Mouse (Mus musculus) Patski (cell line): Measurements from ENCODE around the gene Aldh16a1. TPM values are rescaled to one million over a fixed set of nuclear protein-coding genes. Genes with fewer than 3 reads are reported as not detected.

Experiments used
- ATAC-seq: fragments of 100-300 bp; one replicate; pipeline ENCODE4 v1.8.0; 2021
- CTCF ChIA-PET: fragments of 350-600 bp; sonication (Branson Sonifier 250); formaldehyde crosslinking; loops from one replicate; lab custom pipeline; 2022; ENCODE audit warnings: inconsistent platforms; lab: Charles Lee
- POLR2A ChIA-PET: fragments of 350-600 bp; sonication (Branson Sonifier 250); formaldehyde crosslinking; loops from one replicate; lab custom pipeline; 2022; ENCODE audit warnings: antibody characterized with exemption, inconsistent platforms; lab: Charles Lee
- DNase-seq: peaks from one replicate; pipeline ENCODE4 v3.0.0-alpha.2; 2011; ENCODE audit warnings: low read depth, low spot score
- H3K27me3 ChIP-seq: fragments of 371-371 bp; one replicate; pipeline ENCODE4 v1.5.1; 2021
- CTCF ChIP-seq: fragments of 100-300 bp; IDR thresholded peaks from one replicate; pipeline ENCODE4 v1.5.1; 2021
- in situ Hi-C: fragments of 300-500 bp; cut with MboI; formaldehyde crosslinking; loops from 3 replicates; pipeline ENCODE4 v1.11.1; 2018; ENCODE audit warnings: low pct_unique_long_range_greater_than_20kb, mixed read lengths
- polyA plus RNA-seq: library from polyadenylated mRNA; unstranded; gene quantifications from one replicate; pipeline ENCODE4 v1.2.3, GENCODE M21; 2021

Gene Aldh16a1
- polyA plus RNA-seq, 1 experiment from 2014 or later, result 48.9 TPM

DNA sequence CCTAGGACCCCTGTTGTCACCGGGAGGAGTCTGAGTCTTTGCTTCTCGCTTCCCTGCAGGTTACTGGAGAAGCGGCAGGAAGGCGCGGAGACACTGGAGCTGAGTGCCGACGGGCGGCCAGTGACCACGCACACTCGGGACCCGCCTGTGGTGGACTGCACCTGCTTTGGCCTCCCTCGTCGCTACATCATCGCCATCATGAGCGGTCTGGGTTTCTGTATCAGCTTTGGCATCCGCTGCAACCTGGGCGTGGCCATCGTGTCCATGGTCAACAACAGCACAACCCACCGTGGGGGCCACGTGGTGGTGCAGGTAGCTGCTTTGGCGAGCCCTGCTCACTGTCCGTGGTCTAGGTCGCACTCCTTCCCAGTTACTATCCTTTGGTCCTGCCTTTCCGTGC, 14.3 kb upstream of the Aldh16a1 start:
- ChIA-PET POLR2A (no interaction called here), CTCF (no interaction called here)
- no peak for DNase-seq

DNA sequence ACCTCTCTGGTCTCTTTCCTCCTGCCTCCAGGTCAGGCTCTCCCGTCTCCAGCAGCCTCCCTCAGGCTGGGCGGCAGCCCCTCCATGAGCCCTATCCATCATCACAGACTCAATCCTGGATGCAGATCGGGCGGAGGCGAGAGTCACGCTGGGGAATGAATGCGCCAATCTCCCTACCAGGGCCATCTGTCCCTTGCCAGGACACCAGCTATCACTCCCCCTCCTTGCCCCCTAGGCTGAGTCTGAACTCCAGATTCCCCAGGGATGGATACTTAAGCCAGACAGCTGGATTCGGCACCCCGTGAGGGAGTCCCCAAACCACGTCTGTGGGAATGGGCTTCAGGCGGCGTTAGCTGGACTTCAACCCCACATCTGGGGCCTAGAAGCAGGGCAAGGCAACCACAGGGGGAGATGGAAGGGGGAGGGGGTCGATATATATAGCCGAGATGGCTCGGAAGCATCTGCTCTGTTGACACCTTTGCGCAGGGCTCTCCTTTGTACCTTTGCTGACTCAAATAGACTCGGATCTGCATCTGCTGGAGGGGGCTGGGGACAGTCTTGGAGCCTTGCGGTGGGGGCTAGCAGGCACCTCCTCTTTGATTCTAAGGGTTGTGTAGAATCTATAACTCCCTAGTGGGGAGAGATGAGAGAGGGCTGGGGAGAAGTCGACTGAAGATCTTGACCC, 13.5 kb upstream of the Aldh16a1 start:
- in situ Hi-C loops, result loop anchor here (10.0 kb wide), 1 partner anchor 187 kb away; no protein-coding TSS in a partner anchor
- no peak for TF ChIP-seq CTCF
- H3K27me3 ChIP-seq, result peaks cover 50% of the 10 kb centered on the region
- ATAC-seq, result no peak
- ChIA-PET CTCF (no interaction called here), POLR2A (no interaction called here)
- DNase-seq, result no peak

More for the DNA sequence above, 14.3 kb upstream of the Aldh16a1 start:
- H3K27me3 ChIP-seq, result peaks cover 46% of the 10 kb centered on the region
- no peak for TF ChIP-seq CTCF
- no peak for ATAC-seq
- in situ Hi-C loops, result loop anchor here (10.0 kb wide), 1 partner anchor 186 kb away; no protein-coding TSS in a partner anchor

DNA sequence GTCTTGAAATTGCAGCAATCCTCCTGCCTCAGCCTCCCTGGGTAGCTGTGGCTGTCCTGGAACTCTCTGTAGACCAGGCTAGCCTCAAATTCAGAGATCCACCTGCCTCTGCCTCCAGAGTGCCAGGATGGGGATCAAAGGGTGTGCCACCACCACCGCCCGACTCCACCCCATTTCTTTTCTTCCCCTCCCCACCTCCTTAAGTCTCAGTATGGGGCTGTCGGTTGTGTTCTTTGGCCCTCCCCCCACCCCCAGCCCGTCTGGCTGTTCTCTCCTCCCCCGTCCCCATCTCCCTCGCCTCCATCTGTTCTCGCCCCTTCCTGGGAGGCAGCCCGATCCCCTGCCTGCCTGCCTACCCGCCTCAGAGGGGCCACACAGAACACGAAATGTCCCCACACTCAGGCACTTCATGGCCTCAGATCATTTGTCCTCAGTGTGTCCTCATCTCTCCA, 12.6 kb upstream of the Aldh16a1 start:
- DNase-seq (no peak), ATAC-seq (no peak)
- ChIA-PET POLR2A (no interaction called here), CTCF (no interaction called here)
- no peak for TF ChIP-seq CTCF
- H3K27me3 ChIP-seq, result peaks cover 50% of the 10 kb centered on the region
- in situ Hi-C loops, result loop anchor here (10.0 kb wide), 1 partner anchor 188 kb away; no protein-coding TSS in a partner anchor

DNA sequence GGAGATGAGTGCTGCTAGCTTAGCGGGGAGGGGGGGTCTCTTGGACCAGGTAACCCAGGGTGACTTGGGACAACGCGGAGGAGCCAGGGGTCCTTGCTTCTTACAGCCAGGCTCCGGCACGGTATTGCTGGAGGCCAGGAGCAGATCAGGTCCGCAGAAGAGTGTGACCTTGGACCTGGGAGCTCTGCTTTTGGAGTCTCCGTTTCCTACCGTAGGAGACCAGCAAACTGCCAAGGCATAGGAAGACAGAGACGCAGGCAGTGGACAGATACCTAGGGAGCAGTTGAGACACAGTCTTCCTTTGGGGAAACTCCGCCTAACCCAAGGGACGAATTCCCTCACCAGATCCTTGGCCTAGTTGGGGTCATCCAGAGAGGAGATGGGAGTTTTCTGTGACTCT, 11.3 kb upstream of the Aldh16a1 start:
- ChIA-PET POLR2A (no interaction called here), CTCF (no interaction called here)
- ATAC-seq (no peak), DNase-seq (no peak)
- TF ChIP-seq CTCF, result no peak
- H3K27me3 ChIP-seq, result peaks cover 50% of the 10 kb centered on the region
- in situ Hi-C loops, result loop anchor here (10.0 kb wide), 1 partner anchor 189 kb away; no protein-coding TSS in a partner anchor

DNA sequence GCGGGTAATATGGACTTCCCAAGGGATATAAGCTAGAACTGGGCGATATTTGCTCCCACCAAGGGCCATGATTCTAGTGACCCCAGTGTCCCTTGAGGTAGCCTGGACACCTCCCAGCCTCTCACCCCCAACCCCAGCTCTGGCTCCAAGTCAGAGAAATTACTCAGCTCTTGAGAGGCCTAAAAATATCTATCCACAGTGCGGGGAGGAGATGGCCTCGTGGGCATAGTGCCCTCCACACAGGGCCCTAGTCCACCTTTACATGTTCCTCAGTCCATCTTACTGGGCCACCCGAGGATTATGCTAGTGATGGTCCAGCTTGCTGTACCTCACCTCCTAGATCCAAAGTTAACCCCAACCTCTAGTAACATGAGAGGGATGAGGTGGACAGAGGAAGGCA, 10.4 kb upstream of the Aldh16a1 start:
- DNase-seq (no peak), ATAC-seq (no peak)
- in situ Hi-C loops, result loop anchor here (10.0 kb wide), 1 partner anchor 190 kb away; no protein-coding TSS in a partner anchor
- peaks cover 48% of the 10 kb centered on the region for H3K27me3 ChIP-seq
- ChIA-PET POLR2A (no interaction called here), CTCF (interaction anchor here (1.0 to 1.2 kb wide), 2 partner anchors 22 to 33 kb away, joined by 3 to 6 read pairs; no protein-coding TSS in a partner anchor)
- no peak for TF ChIP-seq CTCF

DNA sequence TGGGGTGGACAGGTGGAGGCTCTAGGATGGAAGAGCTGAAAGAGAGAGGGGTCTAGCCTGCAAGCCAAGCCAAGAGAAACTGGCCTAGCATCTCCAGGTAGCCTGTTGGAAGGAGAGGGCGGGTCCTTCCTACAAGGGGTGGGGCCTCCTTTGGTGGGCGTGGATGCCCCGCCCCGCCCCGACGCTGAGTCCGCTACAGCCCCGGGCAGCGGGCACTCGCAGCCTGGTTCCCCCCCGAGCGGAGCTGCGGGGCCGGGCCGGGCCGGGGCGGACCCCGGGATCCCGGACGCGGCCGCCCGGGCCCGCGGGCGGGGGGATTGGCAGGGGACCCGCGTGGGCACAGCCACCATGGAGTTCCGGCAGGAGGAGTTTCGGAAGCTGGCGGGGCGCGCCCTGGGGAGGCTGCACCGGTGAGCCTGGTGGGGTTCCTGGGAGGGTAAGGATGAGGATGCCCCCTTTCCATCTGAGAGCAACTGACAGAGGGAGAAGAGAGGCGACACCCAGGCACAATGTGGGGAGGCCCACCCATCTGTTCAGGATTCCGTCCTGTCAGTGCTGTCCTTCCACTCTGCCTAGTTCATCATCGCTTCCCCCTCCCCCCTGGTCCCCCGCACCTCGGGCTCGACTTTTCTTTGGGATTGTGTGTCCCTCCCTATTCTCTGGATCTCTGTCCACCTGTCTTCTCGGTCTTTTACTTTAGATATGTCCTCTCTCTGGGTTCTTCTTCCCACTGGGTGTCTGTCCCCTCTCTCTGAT, 9.5 kb upstream of the Aldh16a1 start, which contains the start of gene Slc17a7:
Slc17a7 (plus strand) TSS at position 215 of the 756 bp plus-strand sequence.
- no peak for DNase-seq
- CTCF ChIA-PET, result interaction anchor here (1.0 to 2.7 kb wide), 6 partner anchors 9 to 136 kb away, joined by 3 to 8 read pairs (median 4); partner anchors contain the start of genes Aldh16a1 and Pih1d1
- in situ Hi-C loops, result loop anchor here (10.0 kb wide), 1 partner anchor 191 kb away; no protein-coding TSS in a partner anchor
- no peak for TF ChIP-seq CTCF
- ATAC-seq, result no peak
- peaks cover 41% of the 10 kb centered on the region for H3K27me3 ChIP-seq
- POLR2A ChIA-PET, result no interaction called here

DNA sequence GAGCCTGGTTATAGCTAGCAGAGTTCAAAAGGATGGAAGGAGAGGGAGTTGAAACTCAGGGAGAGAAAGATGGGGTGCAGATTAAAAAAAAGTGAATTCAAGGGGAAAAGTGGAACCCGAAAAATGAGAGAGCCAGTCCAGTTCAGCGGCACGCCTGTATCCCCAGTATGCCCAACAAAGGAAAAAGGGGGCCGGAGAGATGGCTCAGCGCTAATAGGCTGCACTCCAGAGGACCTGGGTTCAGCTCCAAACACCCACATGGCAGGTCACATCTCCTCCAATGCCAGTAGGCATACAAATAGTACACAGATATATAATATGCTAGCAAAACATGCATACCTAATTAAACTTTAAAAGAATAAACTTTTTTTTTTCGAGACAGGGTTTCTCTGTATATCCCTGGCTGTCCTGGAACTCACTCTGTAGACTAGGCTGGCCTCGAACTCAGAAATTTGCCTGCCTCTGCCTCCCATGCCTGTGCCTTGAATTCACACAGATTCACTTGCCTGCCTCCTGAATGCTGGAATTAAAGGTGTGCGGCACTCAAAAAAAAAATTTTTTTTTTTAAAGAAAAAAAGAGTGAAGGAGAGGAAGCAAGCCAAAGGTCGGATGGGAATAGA, 8.7 kb upstream of the Aldh16a1 start:
- in situ Hi-C loops, result loop anchor here (10.0 kb wide), 1 partner anchor 192 kb away; no protein-coding TSS in a partner anchor
- ChIA-PET POLR2A (interaction anchor here (1.2 kb wide), 1 partner anchor 11 kb away, joined by 3 read pairs; no protein-coding TSS in a partner anchor), CTCF (interaction anchor here (1.1 to 2.7 kb wide), 8 partner anchors 8 to 137 kb away, joined by 3 to 30 read pairs (median 6); partner anchors contain the start of genes Aldh16a1 and Pih1d1)
- ATAC-seq (no peak), DNase-seq (no peak)
- peaks cover 33% of the 10 kb centered on the region for H3K27me3 ChIP-seq
- no peak for TF ChIP-seq CTCF

DNA sequence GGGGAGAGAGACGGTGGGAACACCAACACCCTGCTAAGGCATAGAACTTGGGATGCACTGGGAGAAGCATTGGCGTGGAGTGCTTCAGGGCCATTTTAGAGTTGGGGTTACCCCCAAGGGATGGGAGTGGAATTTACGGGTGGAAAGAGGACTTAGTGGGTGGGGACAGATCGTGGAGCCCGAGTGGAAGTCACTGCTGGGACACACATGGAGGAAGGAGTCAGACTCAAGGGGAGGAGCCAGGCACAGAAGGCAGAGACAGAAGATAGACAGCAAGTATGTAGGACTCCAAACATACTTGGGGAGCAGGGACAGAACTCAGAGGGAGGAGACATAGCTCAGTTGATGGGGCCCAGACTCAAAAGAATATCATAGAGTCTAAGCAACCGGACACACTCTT, 8.2 kb upstream of the Aldh16a1 start:
- in situ Hi-C loops, result loop anchor here (10.0 kb wide), 1 partner anchor 192 kb away; no protein-coding TSS in a partner anchor
- ATAC-seq (no peak), DNase-seq (no peak)
- ChIA-PET CTCF (interaction anchor here (0.8 to 2.7 kb wide), 13 partner anchors 8 to 137 kb away, joined by 3 to 30 read pairs (median 5); partner anchors contain the start of genes Aldh16a1, Ccdc155 and Pih1d1), POLR2A (interaction anchor here (1.2 kb wide), 1 partner anchor 12 kb away, joined by 3 read pairs; no protein-coding TSS in a partner anchor)
- TF ChIP-seq CTCF, result no peak
- H3K27me3 ChIP-seq, result peaks cover 29% of the 10 kb centered on the region

DNA sequence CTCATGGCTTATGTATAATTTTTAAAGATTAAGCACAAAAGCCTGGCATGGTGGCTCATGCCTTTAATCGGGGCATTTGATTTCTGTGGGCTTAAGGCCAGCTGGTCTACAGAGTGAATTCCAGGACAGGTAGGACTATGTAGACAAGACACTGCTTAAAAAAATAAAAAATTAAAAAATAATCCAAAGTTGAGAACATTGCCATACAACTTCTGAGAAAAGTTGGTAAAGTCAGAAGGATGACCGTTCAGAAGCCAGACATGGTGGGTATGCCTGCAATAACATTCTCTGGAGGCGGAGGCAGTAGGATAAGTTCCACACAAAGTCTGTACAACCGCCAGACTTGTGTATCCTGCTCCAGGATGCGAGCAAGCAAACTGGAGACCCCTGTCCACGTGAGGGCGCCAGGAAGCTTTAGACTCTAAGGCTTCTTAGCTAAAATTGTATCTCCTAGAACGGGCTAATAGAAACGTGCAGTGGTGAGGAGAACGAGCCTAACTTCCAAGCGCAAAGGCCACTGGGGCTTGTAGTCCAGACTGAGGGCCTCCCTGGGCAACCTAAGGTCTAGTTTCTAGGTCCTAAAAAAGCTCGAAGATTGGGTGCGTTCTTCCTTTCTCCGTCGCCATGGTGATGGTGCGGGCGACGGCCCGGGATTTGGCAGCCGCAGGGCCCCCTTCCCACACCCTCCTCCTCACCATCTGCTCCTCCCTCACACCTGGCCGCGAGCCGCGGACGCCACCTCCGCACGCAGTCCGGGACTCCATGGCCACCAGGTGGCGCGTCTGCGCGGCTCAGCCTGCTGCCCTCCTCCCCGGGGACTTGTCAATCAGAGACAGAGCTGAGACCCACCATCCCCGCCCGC, 7.5 kb upstream of the Aldh16a1 start:
- DNase-seq (peak; percentile 55), ATAC-seq (peak; percentile 75)
- in situ Hi-C loops, result loop anchor here (10.0 kb wide), 1 partner anchor 193 kb away; no protein-coding TSS in a partner anchor
- ChIA-PET POLR2A (interaction anchor here (1.2 kb wide), 1 partner anchor 13 kb away, joined by 3 read pairs; no protein-coding TSS in a partner anchor), CTCF (interaction anchor here (0.7 to 2.7 kb wide), 13 partner anchors 7 to 138 kb away, joined by 3 to 30 read pairs (median 5); partner anchors contain the start of genes Aldh16a1, Ccdc155 and Pih1d1)
- TF ChIP-seq CTCF, result no peak
- peaks cover 25% of the 10 kb centered on the region for H3K27me3 ChIP-seq
